Mouse (Mus musculus): ENCODE measurements at regions not wholly inside any gene's neighbourhood (a gene's known extent, or its start where the extent isn't known, plus 50 kb on each side); places are given as distances from the start of the nearest gene placed in this dataset.

GRCm38 (mm10) chr16:76591956-76592768 lies 218.5 kb upstream of the Nrip1 start:
- no peak for DNase-seq (ENCODE audit: low spot score in 2 of 2)

- no peak for DNase-seq (ENCODE audit: low spot score in 2 of 2)
Observed at GRCm38 (mm10) chr16:76589791-76590190, 216.2 kb upstream of the Nrip1 start.

GRCm38 (mm10) chr16:76577206-76577605 lies 203.6 kb upstream of the Nrip1 start:
- DNase-seq (ENCODE audit: low spot score in 2 of 2), result no peak

- no peak for DNase-seq (ENCODE audit: low spot score in 2 of 2)
Observed at GRCm38 (mm10) chr16:76575281-76575680, 201.7 kb upstream of the Nrip1 start.

GRCm38 (mm10) chr16:76566220-76566619 lies 192.6 kb upstream of the Nrip1 start:
- DNase-seq (ENCODE audit: low spot score in 2 of 2), result no peak

GRCm38 (mm10) chr16:76554846-76555245 lies 181.2 kb upstream of the Nrip1 start:
- no peak for DNase-seq (ENCODE audit: low spot score in 2 of 2)

- no peak for DNase-seq (ENCODE audit: low spot score in 2 of 2)
Observed at GRCm38 (mm10) chr16:76549628-76550027, 176.0 kb upstream of the Nrip1 start.

- DNase-seq (ENCODE audit: low spot score in 2 of 2), result no peak
Observed at GRCm38 (mm10) chr16:76547087-76547486, 173.5 kb upstream of the Nrip1 start.

- no peak for DNase-seq (ENCODE audit: low spot score in 2 of 2)
Observed at GRCm38 (mm10) chr16:76546632-76547031, 173.0 kb upstream of the Nrip1 start.

GRCm38 (mm10) chr16:76545942-76546341 lies 172.3 kb upstream of the Nrip1 start:
- DNase-seq (ENCODE audit: low spot score in 2 of 2), result no peak

- no peak for DNase-seq (ENCODE audit: low spot score in 2 of 2)
Observed at GRCm38 (mm10) chr16:76544972-76545371, 171.3 kb upstream of the Nrip1 start.

GRCm38 (mm10) chr16:76540964-76541363 lies 167.3 kb upstream of the Nrip1 start:
- DNase-seq (ENCODE audit: low spot score in 2 of 2), result no peak

- no peak for DNase-seq (ENCODE audit: low spot score in 2 of 2)
Observed at GRCm38 (mm10) chr16:76540328-76540923, 166.8 kb upstream of the Nrip1 start.

GRCm38 (mm10) chr16:76539669-76540068 lies 166.0 kb upstream of the Nrip1 start:
- DNase-seq (ENCODE audit: low spot score in 2 of 2), result peak in 1 of 2 experiments; percentile 46

- no peak for DNase-seq (ENCODE audit: low spot score in 2 of 2)
Observed at GRCm38 (mm10) chr16:76537871-76538270, 164.2 kb upstream of the Nrip1 start.

GRCm38 (mm10) chr16:76532928-76533217 lies 159.2 kb upstream of the Nrip1 start:
- DNase-seq (ENCODE audit: low spot score in 2 of 2), result no peak

- no peak for DNase-seq (ENCODE audit: low spot score in 2 of 2)
Observed at GRCm38 (mm10) chr16:76532142-76532927, 158.7 kb upstream of the Nrip1 start.

- DNase-seq (ENCODE audit: low spot score in 2 of 2), result no peak
Observed at GRCm38 (mm10) chr16:76530886-76531285, 157.3 kb upstream of the Nrip1 start.

GRCm38 (mm10) chr16:76529613-76530012 lies 156.0 kb upstream of the Nrip1 start:
- DNase-seq (ENCODE audit: low spot score in 2 of 2), result no peak

- no peak for DNase-seq (ENCODE audit: low spot score in 2 of 2)
Observed at GRCm38 (mm10) chr16:76527106-76527949, 153.7 kb upstream of the Nrip1 start.

- no peak for DNase-seq (ENCODE audit: low spot score in 2 of 2)
Observed at GRCm38 (mm10) chr16:76525563-76525962, 151.9 kb upstream of the Nrip1 start.

GRCm38 (mm10) chr16:76524921-76525320 lies 151.3 kb upstream of the Nrip1 start:
- DNase-seq (ENCODE audit: low spot score in 2 of 2), result no peak

All from urinary bladder, postnatal 36 days (tissue).